Mouse (Mus musculus) heart, postnatal 0 days (tissue): ENCODE data around the gene Actl7a.

ENCODE experiments used
- CTCF ChIP-seq: IDR thresholded peaks from 2 replicates; pipeline ENCODE4 v1.5.1; 2016; ENCODE audit warnings: antibody characterized with exemption, control low read depth, low read depth
- EP300 ChIP-seq: IDR thresholded peaks from 2 replicates; pipeline ENCODE4 v1.6.1; 2016; ENCODE audit warnings: antibody characterized with exemption, low read depth

DNA sequence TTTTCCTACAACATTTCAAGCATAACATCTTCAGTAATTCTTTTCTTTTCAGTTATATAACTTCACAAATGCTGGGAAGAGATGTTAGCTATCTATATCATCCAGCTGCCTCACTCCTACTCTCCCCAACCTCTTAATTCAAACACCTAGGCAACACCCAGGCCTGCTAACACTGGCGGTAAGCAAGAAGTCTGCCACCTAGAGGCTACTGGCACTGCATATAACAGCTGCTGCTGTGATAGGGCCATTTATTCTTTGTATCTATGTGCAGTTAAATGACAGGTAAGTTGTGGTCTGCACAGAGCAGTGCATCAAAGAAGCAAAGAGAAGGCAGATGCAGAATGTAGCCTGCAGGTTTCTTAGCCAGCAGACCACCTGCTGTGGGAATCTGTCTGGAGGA is 48.2 kb downstream of the Actl7a start:
- TF ChIP-seq CTCF: peak; percentile 47
- no peak for TF ChIP-seq EP300
